Mouse (Mus musculus) bone marrow, adult 2 months (tissue): ENCODE results near the gene Gm6096.

Source experiments
- CTCF ChIP-seq: fragments of 200-500 bp; IDR thresholded peaks from 2 replicates; pipeline ENCODE4 v1.5.1; 2011; ENCODE audit warnings: low read length, control low read depth; ENCODE audit not compliant: control insufficient read depth, insufficient read depth
- POLR2A ChIP-seq: fragments of 200-500 bp; IDR thresholded peaks from 2 replicates; pipeline ENCODE4 v1.6.1; 2011; ENCODE audit warnings: low read depth, mild to moderate bottlenecking, control low read depth, low read length, borderline replicate concordance; ENCODE audit not compliant: control insufficient read depth

GRCm38 (mm10) chr7:34226086-34226485 lies 24.8 kb upstream of the Gm6096 start:
- TF ChIP-seq CTCF (no peak), POLR2A (no peak)
